Mouse (Mus musculus): ENCODE results near the gene Lgi4. TPM values are rescaled to one million over a fixed set of nuclear protein-coding genes. Genes with fewer than 3 reads are reported as not detected.

The Lgi4 gene
- polyA plus RNA-seq, 1 experiment from 2014 or later, result 0.20 TPM

DNA sequence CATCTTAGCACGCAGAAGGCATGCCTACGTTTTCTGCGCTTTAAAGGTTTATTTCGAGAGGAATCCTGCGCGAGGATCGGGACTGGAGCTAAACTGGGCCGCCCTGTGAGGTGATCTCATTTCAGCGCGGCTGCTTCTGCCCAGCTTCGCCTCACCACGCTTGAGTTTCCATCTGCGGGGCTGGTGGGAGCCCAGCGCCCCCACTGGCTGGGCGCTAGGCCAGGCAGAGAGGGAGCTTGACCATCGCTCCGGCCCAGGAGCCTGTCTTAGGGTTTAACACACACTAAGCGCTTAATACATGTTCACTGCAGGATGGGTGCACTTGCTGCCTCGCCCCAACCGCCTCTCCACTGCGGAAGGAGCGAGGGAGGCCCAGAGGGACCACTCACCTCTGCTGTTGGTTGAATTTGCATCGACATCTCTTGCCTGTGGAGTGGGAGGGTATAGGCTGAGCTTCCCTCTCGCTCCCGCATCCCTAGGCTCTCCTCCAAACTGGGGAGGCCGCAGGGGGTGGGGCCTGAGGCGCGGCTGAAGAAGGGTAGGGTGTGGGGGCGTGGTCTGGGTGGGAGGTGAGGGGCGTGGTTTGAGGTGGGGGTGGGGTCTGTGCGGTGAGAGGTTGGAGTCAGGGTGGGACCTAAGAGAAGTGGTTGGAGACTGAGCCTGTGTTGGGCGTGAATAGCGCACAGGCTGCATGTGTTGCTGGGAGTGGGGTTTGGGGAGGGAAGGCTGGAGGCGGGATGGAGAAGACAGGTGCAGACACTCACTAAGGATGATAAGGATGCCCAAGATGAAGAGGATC lies 6.3 kb upstream of the Lgi4 start:
- no peak overlapping the region for H3K27ac ChIP-seq (replicated peaks)
- H3K4me1 ChIP-seq, result peaks cover 39% of the 10 kb centered on the region
- peak overlapping the region; percentile 36 for H3K4me2 ChIP-seq (replicated peaks)
- 0 out of 2 replicates have a peak, but pooled peaks have one; percentile 12 for ATAC-seq (replicated peaks)
- no peaks in the 10 kb centered on the region for H3K36me3 ChIP-seq
- H3K4me3 ChIP-seq, result peak overlapping the region; percentile 22
- H3K9ac ChIP-seq (replicated peaks), result peak overlapping the region; percentile 13
- H3K9me3 ChIP-seq, result no peaks in the 10 kb centered on the region
- peaks cover 40% of the 10 kb centered on the region for H3K27me3 ChIP-seq
- WGBS, result under 1% methylated on average over 34 of the region's 34 CpGs

DNA sequence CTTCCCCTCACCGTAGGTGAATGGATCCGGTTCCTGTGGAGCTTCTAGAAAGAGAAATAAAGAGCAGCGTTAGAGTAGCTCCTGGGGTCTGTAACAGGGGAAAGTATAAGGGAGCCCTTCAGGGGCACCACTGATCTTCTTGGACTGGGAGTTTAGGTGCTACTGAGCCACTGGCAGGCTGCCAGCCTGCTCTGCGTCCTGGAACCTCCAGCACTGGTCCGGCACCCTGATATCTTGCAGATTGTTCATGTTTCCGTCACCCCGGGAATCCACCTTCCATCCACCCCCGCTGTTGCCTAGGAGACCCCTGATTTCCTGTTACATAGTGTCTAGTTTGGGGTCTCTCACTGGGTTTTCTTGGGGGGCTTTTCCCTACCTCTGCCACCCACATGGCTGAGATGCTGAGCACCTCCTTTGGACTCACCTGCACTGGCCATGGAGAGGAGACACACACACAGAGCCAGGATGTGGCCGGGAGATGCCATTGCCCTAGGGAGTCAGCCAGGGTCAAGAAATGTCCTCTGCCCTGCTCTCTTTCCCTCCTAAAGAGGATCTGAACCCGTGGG lies 5.2 kb upstream of the Lgi4 start:
- no peaks in the 10 kb centered on the region for H3K36me3 ChIP-seq
- 31% methylated on average over 10 of the region's 10 CpGs for WGBS
- no peak overlapping the region for H3K27ac ChIP-seq (replicated peaks)
- no peak overlapping the region for H3K9ac ChIP-seq (replicated peaks)
- no peak overlapping the region for H3K4me2 ChIP-seq (replicated peaks)
- H3K27me3 ChIP-seq, result peaks cover 40% of the 10 kb centered on the region
- peaks cover 39% of the 10 kb centered on the region for H3K4me1 ChIP-seq
- ATAC-seq (replicated peaks), result no peak
- no peaks in the 10 kb centered on the region for H3K9me3 ChIP-seq
- no peak overlapping the region for H3K4me3 ChIP-seq

DNA sequence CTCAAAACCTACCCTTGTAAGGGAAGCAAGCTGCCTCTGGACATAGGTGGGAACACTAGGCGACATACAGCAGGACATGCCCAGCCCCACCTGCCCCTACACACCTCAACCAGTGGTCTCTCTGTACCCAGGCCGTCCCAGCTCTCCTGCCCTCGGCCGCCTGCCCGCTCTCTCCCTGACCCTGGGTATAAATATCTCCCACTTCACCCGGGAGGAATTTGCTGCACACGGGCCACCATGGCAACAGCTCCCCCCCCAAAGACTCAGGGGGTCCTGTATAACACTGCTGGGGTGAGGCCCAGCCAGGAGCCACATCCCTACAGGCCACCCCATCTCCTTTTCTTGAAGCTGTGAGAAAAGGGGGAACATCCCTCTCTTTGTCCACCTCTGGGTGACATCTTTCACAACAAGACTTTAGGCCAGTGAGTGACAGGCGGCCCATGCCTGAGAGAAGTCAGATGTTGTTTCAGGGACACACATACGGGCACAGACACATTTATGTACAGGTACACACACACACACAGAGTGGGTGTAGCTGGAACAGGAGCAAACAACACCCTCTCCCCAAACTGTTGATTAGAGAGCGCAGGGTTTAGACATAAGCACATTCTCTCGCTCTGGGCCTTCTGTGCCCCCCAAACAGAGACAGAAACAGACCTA lies 4.4 kb upstream of the Lgi4 start:
- H3K27me3 ChIP-seq, result peaks cover 37% of the 10 kb centered on the region
- ATAC-seq (replicated peaks), result no peak
- no peaks in the 10 kb centered on the region for H3K9me3 ChIP-seq
- H3K4me1 ChIP-seq, result peaks cover 35% of the 10 kb centered on the region
- no peak overlapping the region for H3K4me2 ChIP-seq (replicated peaks)
- no peak overlapping the region for H3K27ac ChIP-seq (replicated peaks)
- H3K4me3 ChIP-seq, result no peak overlapping the region
- WGBS, result 46% methylated on average over 11 of the region's 11 CpGs
- no peaks in the 10 kb centered on the region for H3K36me3 ChIP-seq
- H3K9ac ChIP-seq (replicated peaks), result no peak overlapping the region

GRCm38 (mm10) chr7:31055354-31055824 lies 3.8 kb upstream of the Lgi4 start:
- H3K4me3 ChIP-seq, result no peak overlapping the region
- peaks cover 34% of the 10 kb centered on the region for H3K27me3 ChIP-seq
- no peak overlapping the region for H3K4me2 ChIP-seq (replicated peaks)
- ATAC-seq (replicated peaks), result no peak
- H3K9me3 ChIP-seq, result no peaks in the 10 kb centered on the region
- no peak overlapping the region for H3K9ac ChIP-seq (replicated peaks)
- no peaks in the 10 kb centered on the region for H3K36me3 ChIP-seq
- no peak overlapping the region for H3K27ac ChIP-seq (replicated peaks)
- 7% methylated on average over 10 of the region's 10 CpGs for WGBS
- peaks cover 29% of the 10 kb centered on the region for H3K4me1 ChIP-seq

- Histone ChIP-seq H3K4me3 (no peak overlapping the region), H3K9me3 (no peaks in the 10 kb centered on the region), H3K9ac (replicated peaks) (no peak overlapping the region), H3K36me3 (no peaks in the 10 kb centered on the region), H3K27me3 (peaks cover 29% of the 10 kb centered on the region), H3K4me1 (peaks cover 24% of the 10 kb centered on the region), H3K4me2 (replicated peaks) (no peak overlapping the region), H3K27ac (replicated peaks) (no peak overlapping the region)
- no peak for ATAC-seq (replicated peaks)
- 29% methylated on average over 2 of the region's 4 CpGs for WGBS
Observed at GRCm38 (mm10) chr7:31055883-31056282, 3.3 kb upstream of the Lgi4 start.

GRCm38 (mm10) chr7:31056448-31056847 lies 2.7 kb upstream of the Lgi4 start:
- Histone ChIP-seq H3K27ac (replicated peaks) (no peak overlapping the region), H3K27me3 (peaks cover 23% of the 10 kb centered on the region), H3K4me3 (no peak overlapping the region), H3K36me3 (no peaks in the 10 kb centered on the region), H3K4me2 (replicated peaks) (no peak overlapping the region), H3K9ac (replicated peaks) (no peak overlapping the region), H3K9me3 (no peaks in the 10 kb centered on the region), H3K4me1 (peaks cover 18% of the 10 kb centered on the region)
- ATAC-seq (replicated peaks), result no peak
- 80% methylated on average over 7 of the region's 7 CpGs for WGBS

- peaks cover 17% of the 10 kb centered on the region for H3K27me3 ChIP-seq
- WGBS, result 77% methylated on average over 2 of the region's 2 CpGs
- H3K27ac ChIP-seq (replicated peaks), result no peak within 1 kb of the TSS
- H3K4me1 ChIP-seq, result peaks cover 12% of the 10 kb centered on the region
- no peak within 1 kb of the TSS for H3K9ac ChIP-seq (replicated peaks)
- no peak within 1 kb of the TSS for H3K4me2 ChIP-seq (replicated peaks)
- H3K4me3 ChIP-seq, result no peak within 1 kb of the TSS
- no peaks in the 10 kb centered on the region for H3K36me3 ChIP-seq
- ATAC-seq (replicated peaks), result no peak
- no peaks in the 10 kb centered on the region for H3K9me3 ChIP-seq
Observed at GRCm38 (mm10) chr7:31057071-31057470, 2.1 kb upstream of the Lgi4 start, which contains the start of gene Fxyd1. Fxyd1 (minus strand) TSS chr7:31057199.

GRCm38 (mm10) chr7:31057730-31058129 lies 1.4 kb upstream of the Lgi4 start:
- no peak overlapping the region for H3K9ac ChIP-seq (replicated peaks)
- no peak for ATAC-seq (replicated peaks)
- H3K4me1 ChIP-seq, result peaks cover 5% of the 10 kb centered on the region
- H3K4me3 ChIP-seq, result no peak overlapping the region
- no peak overlapping the region for H3K4me2 ChIP-seq (replicated peaks)
- no peak overlapping the region for H3K27ac ChIP-seq (replicated peaks)
- 69% methylated on average over 5 of the region's 5 CpGs for WGBS
- peaks cover 10% of the 10 kb centered on the region for H3K27me3 ChIP-seq
- no peaks in the 10 kb centered on the region for H3K36me3 ChIP-seq
- no peaks in the 10 kb centered on the region for H3K9me3 ChIP-seq

DNA sequence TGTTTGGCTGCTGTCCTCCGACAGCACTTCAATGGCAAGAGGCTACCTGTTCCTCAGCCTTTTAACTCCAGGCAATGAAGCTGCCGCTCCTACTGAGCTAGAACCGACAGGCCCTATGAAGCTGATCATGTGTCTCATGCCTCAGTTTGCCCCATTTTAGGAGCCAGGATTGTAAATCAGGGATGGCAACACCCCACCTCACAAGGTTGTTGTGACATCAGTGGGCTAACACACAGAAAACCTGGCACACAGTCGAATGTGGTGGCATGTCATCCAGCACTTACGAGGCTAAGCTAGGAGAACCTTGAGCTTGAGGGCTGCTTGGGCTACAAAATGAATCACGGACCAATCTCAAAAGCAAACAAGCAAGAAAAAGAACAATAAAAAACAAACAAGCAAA lies 931 bp upstream of the Lgi4 start:
- Histone ChIP-seq H3K27ac (replicated peaks) (no peak overlapping the region), H3K36me3 (no peaks in the 10 kb centered on the region), H3K9ac (replicated peaks) (no peak overlapping the region), H3K4me2 (replicated peaks) (no peak overlapping the region), H3K4me1 (peaks cover 3% of the 10 kb centered on the region; the same call in 1 of the 2 replicates), H3K27me3 (peaks cover 6% of the 10 kb centered on the region), H3K4me3 (no peak overlapping the region), H3K9me3 (no peaks in the 10 kb centered on the region)
- 83% methylated on average over 6 of the region's 6 CpGs for WGBS
- no peak for ATAC-seq (replicated peaks)

GRCm38 (mm10) chr7:31059919-31060620 lies 928 bp downstream of the Lgi4 start:
- Histone ChIP-seq H3K27me3 (no peaks in the 10 kb centered on the region), H3K9me3 (no peaks in the 10 kb centered on the region), H3K9ac (replicated peaks) (no peak overlapping the region), H3K36me3 (no peaks in the 10 kb centered on the region), H3K4me2 (replicated peaks) (no peak overlapping the region), H3K4me3 (no peak overlapping the region), H3K27ac (replicated peaks) (no peak overlapping the region), H3K4me1 (peaks cover 3% of the 10 kb centered on the region; the same call in 1 of the 2 replicates)
- no peak for ATAC-seq (replicated peaks)
- WGBS, result 54% methylated on average over 11 of the region's 11 CpGs

DNA sequence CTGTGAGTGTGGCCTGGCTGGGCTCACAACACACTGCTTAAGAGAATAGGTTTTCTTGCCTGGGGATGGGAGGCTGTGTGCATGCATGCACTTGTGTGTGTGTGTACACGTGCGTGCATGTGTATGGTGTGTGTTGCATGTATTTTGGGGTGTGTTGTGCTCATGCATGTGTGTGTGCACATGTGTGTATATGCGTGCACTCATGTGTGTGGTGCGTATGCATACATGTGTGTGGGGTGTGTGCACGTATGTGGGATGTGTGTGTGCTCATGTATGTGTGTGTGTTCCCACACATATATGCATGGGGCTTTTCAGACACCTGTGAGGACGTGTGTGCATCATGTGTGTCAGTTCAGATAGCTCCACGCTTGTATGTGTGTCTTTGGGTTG lies 1.5 kb downstream of the Lgi4 start:
- H3K36me3 ChIP-seq, result no peaks in the 10 kb centered on the region
- no peak overlapping the region for H3K4me2 ChIP-seq (replicated peaks)
- H3K9me3 ChIP-seq, result no peaks in the 10 kb centered on the region
- H3K9ac ChIP-seq (replicated peaks), result no peak overlapping the region
- no peaks in the 10 kb centered on the region for H3K27me3 ChIP-seq
- ATAC-seq (replicated peaks), result no peak
- no peak overlapping the region for H3K4me3 ChIP-seq
- no peak overlapping the region for H3K27ac ChIP-seq (replicated peaks)
- WGBS, result 95% methylated on average over 7 of the region's 7 CpGs
- H3K4me1 ChIP-seq, result peaks cover 3% of the 10 kb centered on the region; the same call in 1 of the 2 replicates
